Mouse (Mus musculus): Measurements from ENCODE around the gene Mms19. TPM values are rescaled to one million over a fixed set of nuclear protein-coding genes. Genes with fewer than 3 reads are reported as not detected.
A peak's percentile ranks its signal among the peaks of the same experiment; 100 is the strongest.

Mms19 gene
- polyA plus RNA-seq, 1 experiment from 2014 or later = 27.0 TPM

DNA sequence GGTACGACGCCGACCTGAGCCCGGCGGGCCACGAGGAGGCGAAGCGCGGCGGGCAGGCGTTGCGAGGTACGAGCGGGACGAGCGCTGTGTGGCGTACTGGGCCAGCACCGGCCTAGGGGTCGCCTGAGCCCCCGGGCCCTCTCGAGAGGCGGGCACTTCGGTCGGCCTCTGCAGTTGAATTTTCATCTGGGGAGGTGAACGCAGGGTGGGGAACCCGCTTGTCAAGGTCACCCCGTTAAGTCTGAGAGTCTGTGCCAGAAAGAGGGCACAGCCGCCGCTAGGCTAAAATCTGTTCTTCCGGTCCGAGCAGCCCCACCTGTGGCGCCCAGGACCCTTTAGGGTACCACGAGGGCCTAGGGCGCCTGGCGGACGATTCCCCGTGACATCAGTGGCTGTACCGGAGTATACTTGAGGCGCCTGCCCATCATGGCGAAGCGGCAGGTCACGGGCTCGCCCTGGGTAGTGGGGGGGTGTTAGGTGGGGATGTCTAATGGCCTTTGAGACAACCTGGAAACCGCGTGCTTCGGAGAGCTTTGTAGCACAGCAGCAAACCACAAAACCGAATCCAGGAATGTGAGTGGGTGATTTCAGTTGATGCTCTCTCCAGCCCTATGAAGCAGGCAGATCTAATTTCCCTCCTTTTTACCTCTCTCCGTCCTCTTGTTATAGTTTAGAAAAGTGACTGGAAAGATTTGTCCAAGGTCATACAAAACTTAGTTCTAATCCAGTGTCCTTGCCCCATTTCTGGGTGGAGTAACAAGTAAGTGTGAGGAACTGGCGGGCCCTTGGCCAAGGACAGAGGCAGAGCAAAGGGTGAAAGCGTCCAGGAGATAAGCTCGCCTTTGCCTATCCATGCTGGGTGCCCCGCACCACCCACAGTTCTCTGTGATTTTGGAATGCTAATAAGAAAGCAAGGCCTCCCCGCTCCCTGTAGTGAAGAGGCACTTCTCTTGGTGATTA is 68.6 kb downstream of the Mms19 start:
- peak overlapping the region; percentile 93 for H3K4me3 ChIP-seq
- peaks cover 38% of the 10 kb centered on the region for H3K36me3 ChIP-seq
- no peaks in the 10 kb centered on the region for H3K9me3 ChIP-seq
- H3K4me1 ChIP-seq = peaks cover 16% of the 10 kb centered on the region
- WGBS = 0% methylated on average over 53 of the region's 53 CpGs
- no peaks in the 10 kb centered on the region for H3K27me3 ChIP-seq (ENCODE audit: insufficient read depth, poor library complexity, severe bottlenecking)
- peak; percentile 80 for DNase-seq (ENCODE audit: low spot score)
- peak overlapping the region; percentile 94 for H3K27ac ChIP-seq

DNA sequence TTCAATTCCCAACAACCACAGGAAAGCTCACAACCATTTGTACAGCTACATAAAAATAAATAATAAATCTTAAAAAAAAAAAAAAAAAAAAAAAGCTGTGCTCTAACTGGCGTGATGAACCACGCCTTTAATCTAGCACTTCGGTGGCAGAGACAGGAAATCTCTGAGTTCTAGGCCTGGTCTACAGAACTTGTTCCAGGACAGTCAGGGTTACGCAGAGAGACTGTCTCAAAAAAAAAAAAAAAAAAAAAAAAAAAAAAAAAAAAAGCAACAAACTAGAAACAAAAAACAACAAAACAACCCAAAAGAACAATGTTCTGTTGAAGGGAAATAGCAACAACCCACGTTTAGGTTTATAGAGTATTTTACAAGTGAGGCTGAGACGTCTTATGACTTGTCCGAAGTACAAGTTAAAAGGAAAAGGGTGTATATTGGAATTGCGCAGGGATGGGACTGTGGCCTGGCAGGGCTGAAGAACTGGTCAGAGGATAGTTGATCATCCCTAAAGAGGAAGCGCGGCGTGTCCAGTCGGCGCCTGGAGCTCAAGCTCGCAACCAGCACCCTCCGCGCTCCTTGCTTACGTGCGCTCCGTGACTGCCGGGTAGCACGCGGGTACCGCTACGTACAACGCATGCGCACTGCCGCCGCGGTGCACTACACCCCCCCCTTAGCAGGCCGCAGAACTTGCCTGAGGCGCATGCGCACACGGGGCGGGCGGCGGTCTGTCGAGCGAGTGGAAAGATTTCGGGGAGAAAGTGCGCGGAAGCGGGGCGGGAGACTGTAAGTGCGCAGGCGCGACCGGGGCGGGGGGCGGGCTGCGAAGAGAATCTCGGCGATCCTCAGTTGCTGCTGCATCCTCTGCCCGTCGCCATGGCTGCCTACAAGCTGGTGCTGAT is 69.5 kb downstream of the Mms19 start, which contains the start of gene Pgam1:
Pgam1 (plus strand) TSS at position 746 of the 896 bp plus-strand sequence.
- Histone ChIP-seq H3K27me3 (ENCODE audit: insufficient read depth, poor library complexity, severe bottlenecking) (no peaks in the 10 kb centered on the region), H3K9me3 (no peaks in the 10 kb centered on the region), H3K27ac (peak within 1 kb of the TSS; percentile 94), H3K4me3 (peak within 1 kb of the TSS; percentile 93), H3K36me3 (peaks cover 28% of the 10 kb centered on the region), H3K4me1 (peaks cover 26% of the 10 kb centered on the region)
- peak; percentile 99 for DNase-seq (ENCODE audit: low spot score)
- 4% methylated on average over 52 of the region's 54 CpGs for WGBS

DNA sequence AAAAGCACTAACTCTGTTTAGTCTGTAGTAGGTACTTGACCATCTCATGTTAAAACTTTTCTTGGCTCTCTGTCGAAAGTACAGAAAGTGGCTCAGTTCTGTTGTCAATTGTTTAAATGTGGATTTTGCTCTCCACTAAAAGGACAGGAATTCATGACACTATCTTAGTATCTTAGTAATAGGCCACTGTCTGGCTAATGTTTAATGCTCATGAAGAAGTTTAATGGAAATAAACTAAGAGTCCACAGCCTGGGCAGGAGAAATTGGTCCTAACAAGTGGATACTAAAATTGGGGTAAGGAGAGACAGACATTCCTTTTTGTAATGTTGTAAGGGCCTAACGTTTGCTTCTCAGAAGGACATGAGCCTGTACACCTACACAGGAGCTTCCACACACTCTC is 70.6 kb downstream of the Mms19 start:
- no peak for DNase-seq (ENCODE audit: low spot score)
- Histone ChIP-seq H3K36me3 (peaks cover 19% of the 10 kb centered on the region), H3K4me3 (no peak overlapping the region), H3K27ac (no peak overlapping the region), H3K27me3 (ENCODE audit: insufficient read depth, poor library complexity, severe bottlenecking) (no peaks in the 10 kb centered on the region), H3K4me1 (peaks cover 28% of the 10 kb centered on the region), H3K9me3 (no peaks in the 10 kb centered on the region)
- WGBS = 80% methylated on average over 2 of the region's 2 CpGs

DNA sequence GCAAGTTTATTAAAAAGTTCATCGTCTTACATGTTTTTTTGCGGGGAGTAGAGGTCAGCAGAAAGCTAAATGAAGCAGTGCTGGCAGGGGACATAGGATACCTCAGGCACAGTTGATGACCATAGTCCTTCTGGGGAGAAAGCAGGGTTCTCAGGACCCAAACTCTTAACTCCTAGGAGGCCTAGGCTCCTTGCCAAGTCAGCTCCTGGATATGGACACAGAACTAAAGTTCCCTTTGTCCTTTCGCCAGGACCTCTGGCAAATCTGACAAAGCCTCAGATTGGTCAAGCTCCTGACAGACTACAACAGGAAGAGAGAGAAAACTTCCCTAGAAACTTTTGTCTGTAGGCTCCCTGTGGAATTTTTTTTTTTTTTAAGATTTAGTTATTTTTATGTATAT is 72.2 kb downstream of the Mms19 start:
- Histone ChIP-seq H3K36me3 (peaks cover 3% of the 10 kb centered on the region), H3K27ac (no peak overlapping the region), H3K9me3 (no peaks in the 10 kb centered on the region), H3K27me3 (ENCODE audit: insufficient read depth, poor library complexity, severe bottlenecking) (no peaks in the 10 kb centered on the region), H3K4me1 (peaks cover 18% of the 10 kb centered on the region), H3K4me3 (no peak overlapping the region)
- no peak for DNase-seq (ENCODE audit: low spot score)
- WGBS = 90% methylated on average over 3 of the region's 3 CpGs

DNA sequence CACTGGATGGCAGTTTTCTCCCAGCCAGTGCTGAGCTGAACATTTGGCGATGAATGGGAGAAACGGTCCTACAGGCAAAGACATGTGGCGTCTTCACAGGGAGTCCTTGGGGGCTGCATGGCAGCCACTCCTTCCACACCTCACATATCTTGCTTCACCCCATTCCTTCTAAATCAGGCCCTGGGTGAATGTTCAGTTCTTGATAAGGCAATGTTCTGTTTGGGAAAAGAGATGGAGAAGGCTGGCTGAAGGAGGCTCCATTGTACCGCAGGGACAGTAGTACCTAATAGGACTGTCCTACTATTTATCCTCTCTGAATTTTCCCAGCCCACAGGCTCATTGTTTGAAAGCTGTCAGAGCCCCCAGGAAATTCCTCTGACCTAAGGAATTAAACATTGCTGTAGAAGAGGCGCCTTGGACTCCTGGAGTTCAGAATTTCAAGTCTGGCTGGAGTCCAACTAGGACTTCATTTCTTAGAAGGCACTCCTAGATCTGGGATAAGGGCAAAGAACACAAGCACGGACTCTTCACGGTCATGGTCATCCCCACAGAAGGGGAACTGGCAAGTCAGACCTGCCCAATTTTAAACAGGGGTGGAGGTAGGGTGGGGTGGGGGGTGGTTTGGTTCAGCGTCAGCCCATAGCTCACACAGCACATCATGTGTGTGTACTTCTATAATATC is 73.7 kb downstream of the Mms19 start:
- Histone ChIP-seq H3K36me3 (no peaks in the 10 kb centered on the region), H3K4me3 (no peak overlapping the region), H3K27ac (peak overlapping the region; percentile 47), H3K9me3 (no peaks in the 10 kb centered on the region), H3K27me3 (ENCODE audit: insufficient read depth, poor library complexity, severe bottlenecking) (no peaks in the 10 kb centered on the region), H3K4me1 (peaks cover 19% of the 10 kb centered on the region)
- WGBS = 42% methylated on average over 8 of the region's 8 CpGs
- DNase-seq (ENCODE audit: low spot score) = no peak

DNA sequence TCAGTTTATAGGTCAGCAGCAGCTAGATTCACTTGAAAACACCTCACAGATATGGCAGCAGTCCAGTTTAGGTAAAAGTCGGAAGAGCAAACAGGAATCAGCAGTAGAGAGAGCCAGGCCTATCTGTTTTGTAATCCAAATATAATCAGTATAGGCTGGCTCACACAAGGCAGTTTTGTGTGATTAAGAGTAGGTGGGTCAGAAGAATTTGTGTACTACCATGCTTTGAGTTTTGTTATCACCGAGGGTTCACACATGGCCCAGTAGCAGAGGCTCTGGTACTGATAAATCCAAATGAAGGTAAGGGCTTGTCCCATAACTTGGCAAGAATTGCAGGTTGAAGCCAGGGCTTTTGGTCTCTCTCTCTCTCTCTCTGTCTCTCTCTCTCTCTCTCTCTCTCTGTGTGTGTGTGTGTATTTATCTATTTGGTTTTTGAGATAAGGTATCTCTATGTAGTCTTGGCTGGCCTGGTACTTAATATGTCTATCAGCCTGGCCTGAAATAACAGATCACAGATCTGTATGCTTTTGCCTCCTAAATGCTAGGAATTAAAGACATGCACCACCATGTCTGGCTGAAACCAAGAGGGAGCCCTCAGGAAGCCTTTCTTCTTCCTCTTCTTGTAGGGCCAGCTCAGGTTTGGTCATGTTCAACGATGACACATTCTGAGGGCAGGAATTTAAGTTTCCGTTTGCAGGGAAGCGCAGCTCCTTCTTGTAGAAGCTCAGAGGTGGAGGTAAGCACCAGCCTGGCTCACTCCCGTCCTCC is 74.5 kb downstream of the Mms19 start:
- 33% methylated on average over 6 of the region's 6 CpGs for WGBS
- H3K9me3 ChIP-seq = no peaks in the 10 kb centered on the region

DNA sequence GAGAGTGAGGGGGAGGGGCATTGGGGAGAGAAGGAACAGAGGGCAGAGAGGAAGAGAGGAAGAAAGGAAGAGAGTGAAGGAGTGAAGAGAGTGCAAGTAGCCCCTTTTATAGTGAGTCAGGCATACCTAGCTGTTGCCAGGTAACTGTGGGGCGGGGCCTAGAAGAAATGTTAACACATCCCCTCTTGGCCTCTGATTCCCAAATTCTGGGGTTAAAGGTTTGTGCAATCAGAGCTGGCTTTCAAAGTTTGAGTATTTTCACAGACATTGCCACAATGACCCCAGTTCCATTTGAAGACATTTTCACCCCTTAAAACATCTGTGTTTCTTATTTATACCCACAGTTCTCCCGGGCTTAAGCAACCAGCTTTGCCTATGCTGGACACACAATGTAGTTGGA is 75.7 kb downstream of the Mms19 start:
- no peaks in the 10 kb centered on the region for H3K27me3 ChIP-seq (ENCODE audit: insufficient read depth, poor library complexity, severe bottlenecking)
- H3K36me3 ChIP-seq = no peaks in the 10 kb centered on the region
- H3K27ac ChIP-seq = no peak overlapping the region
- no peaks in the 10 kb centered on the region for H3K9me3 ChIP-seq
- WGBS = 91% methylated on average over 2 of the region's 2 CpGs
- no peak overlapping the region for H3K4me3 ChIP-seq
- no peak for DNase-seq (ENCODE audit: low spot score)
- H3K4me1 ChIP-seq = peaks cover 27% of the 10 kb centered on the region

More for the DNA sequence above, 74.5 kb downstream of the Mms19 start:
- no peaks in the 10 kb centered on the region for H3K36me3 ChIP-seq
- peak overlapping the region; percentile 47 for H3K27ac ChIP-seq
- DNase-seq (ENCODE audit: low spot score) = no peak
- H3K27me3 ChIP-seq (ENCODE audit: insufficient read depth, poor library complexity, severe bottlenecking) = no peaks in the 10 kb centered on the region
- H3K4me1 ChIP-seq = peaks cover 25% of the 10 kb centered on the region
- no peak overlapping the region for H3K4me3 ChIP-seq

DNA sequence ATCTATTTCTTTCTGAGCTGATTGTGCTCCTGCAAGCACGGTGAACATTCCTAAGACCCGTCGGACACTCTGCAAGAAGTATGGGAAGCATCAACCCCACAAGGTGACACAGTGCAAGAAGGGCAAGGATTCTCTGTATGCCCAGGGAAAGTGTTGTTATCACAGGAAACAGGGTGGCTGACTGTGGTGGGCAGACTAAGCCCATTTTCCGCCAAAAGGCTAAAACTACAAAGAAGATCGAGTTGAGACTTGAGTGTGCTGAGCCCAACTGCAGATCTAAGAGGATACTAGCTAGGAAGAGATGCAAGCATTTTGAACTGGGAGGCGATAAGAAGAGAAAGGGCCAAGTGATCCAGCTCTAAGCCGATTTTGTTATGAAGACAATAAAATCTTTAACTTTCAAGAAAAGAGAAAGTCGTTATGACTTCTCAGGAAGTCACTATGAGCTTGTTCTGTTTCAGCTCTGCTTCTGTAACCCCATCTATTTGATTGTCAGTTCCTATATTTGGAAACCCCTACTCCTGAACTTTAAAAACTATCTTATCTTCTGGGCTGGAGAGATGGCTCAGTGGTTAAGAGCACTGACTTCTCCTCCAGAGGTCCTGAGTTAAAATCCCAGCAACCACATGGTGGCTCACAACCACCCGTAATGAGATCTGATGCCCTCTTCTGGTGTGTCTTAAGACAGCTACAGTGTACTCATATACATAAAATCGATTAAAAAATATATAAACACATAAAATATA is 77.9 kb downstream of the Mms19 start:
- DNase-seq (ENCODE audit: low spot score) = no peak
- no peak overlapping the region for H3K27ac ChIP-seq
- H3K27me3 ChIP-seq (ENCODE audit: insufficient read depth, poor library complexity, severe bottlenecking) = no peaks in the 10 kb centered on the region
- WGBS = 58% methylated on average over 10 of the region's 10 CpGs
- no peak overlapping the region for H3K4me3 ChIP-seq
- H3K9me3 ChIP-seq = no peaks in the 10 kb centered on the region
- H3K36me3 ChIP-seq = no peaks in the 10 kb centered on the region
- H3K4me1 ChIP-seq = peaks cover 27% of the 10 kb centered on the region

DNA sequence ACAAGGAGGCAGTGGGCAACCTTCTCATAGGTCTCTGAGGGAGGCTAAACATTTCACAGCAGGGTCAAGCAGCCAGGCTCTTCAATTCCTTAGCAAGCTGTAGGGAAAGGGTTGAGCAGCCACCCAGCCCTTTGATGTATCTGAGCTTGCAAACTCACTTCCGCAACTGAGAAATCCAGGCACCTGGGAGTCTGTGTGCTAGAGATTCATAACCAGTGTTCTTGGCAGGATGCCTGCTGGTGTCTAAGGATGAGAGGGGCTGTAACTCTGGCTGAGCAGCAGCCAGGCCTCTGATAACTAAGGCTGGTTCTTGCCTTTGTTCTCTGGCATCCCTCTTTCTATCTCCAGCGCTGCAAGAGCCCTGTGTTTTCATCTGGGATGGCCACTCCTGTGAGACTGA is 79.3 kb downstream of the Mms19 start:
- no peak overlapping the region; the same call in 1 of the 2 replicates for H3K27ac ChIP-seq
- no peak for DNase-seq (ENCODE audit: low spot score)
- 28% methylated on average over 2 of the region's 2 CpGs for WGBS
- H3K27me3 ChIP-seq (ENCODE audit: insufficient read depth, poor library complexity, severe bottlenecking) = no peaks in the 10 kb centered on the region
- no peaks in the 10 kb centered on the region for H3K9me3 ChIP-seq
- no peaks in the 10 kb centered on the region for H3K36me3 ChIP-seq
- H3K4me1 ChIP-seq = peaks cover 17% of the 10 kb centered on the region
- H3K4me3 ChIP-seq = no peak overlapping the region

DNA sequence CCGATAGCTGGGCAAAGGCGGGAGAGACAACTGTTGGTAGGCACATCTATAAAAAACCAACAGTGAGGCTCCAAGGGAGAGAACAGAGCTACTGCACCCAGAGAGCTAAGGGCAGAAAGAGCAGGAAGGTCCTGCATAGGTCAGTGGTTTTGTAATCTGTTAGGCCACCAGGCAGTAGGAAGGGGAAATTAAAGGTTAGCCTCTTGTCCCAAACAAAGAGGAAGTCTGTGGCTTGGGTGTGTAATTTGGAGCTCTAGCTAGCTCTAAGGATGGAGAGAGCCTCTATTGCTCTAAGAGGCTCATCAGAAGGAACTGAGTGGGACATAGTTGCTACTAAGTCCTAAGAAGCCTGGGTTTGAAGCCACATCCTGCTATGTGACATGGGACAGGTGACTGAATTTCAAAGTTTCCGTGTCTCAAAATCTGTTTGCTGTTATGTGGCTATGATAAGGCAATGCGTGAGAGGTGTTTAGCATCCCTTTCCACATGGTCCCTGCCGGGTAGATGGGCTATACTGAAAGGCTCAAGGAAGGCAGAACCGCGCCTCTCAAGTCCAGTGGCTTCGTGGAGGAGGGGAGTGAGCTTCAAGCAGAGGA is 80.4 kb downstream of the Mms19 start:
- no peak for DNase-seq (ENCODE audit: low spot score)
- no peak overlapping the region for H3K4me3 ChIP-seq
- no peak overlapping the region for H3K27ac ChIP-seq
- H3K27me3 ChIP-seq (ENCODE audit: insufficient read depth, poor library complexity, severe bottlenecking) = no peaks in the 10 kb centered on the region
- H3K36me3 ChIP-seq = no peaks in the 10 kb centered on the region
- H3K4me1 ChIP-seq = peaks cover 15% of the 10 kb centered on the region
- WGBS = 80% methylated on average over 8 of the region's 8 CpGs
- no peaks in the 10 kb centered on the region for H3K9me3 ChIP-seq

DNA sequence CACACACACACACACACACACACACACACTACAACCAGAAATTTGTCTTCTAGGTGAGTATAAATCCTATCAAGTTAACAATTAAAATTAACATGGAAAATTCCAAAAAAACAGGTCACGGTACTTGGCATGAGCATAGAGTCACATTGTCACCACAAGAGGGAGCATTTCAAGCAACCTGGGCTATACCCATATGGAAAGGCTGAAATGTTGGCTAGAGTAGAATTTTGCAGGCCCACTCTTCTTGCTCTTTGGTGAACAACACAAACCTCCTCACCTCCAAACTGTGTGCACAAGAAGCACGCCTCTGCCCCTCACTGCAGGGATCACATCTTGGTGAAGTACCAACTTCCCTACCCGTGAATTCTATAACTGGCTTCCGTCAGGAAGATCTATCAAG is 82.1 kb downstream of the Mms19 start:
- no peak overlapping the region for H3K4me3 ChIP-seq
- H3K36me3 ChIP-seq = no peaks in the 10 kb centered on the region
- no peak overlapping the region for H3K27ac ChIP-seq
- H3K4me1 ChIP-seq = peaks cover 23% of the 10 kb centered on the region
- H3K27me3 ChIP-seq (ENCODE audit: insufficient read depth, poor library complexity, severe bottlenecking) = no peaks in the 10 kb centered on the region
- DNase-seq (ENCODE audit: low spot score) = no peak
- no peaks in the 10 kb centered on the region for H3K9me3 ChIP-seq
- WGBS = 44% methylated on average over 4 of the region's 4 CpGs

Data from heart, embryonic 10.5 days (tissue).